Mouse (Mus musculus): ENCODE data around the gene Eif5a. TPM values are rescaled to one million over a fixed set of nuclear protein-coding genes. Genes with fewer than 3 reads are reported as not detected.
A peak's percentile ranks its signal among the peaks of the same experiment; 100 is the strongest.

Gene Eif5a
- 1,083 and 1,099 TPM in 2 replicates for polyA plus RNA-seq (2014; fragmentation: Nextera tagmentation; extraction: Ambion mirVana)

- no peaks in the 10 kb centered on the region for H3K27me3 ChIP-seq (ENCODE audit: control insufficient read depth, insufficient read depth, low read length)
- WGBS, result under 1% methylated on average over 78 of the region's 78 CpGs
- peaks cover 27% of the 10 kb centered on the region for H3K36me3 ChIP-seq (ENCODE audit: control insufficient read depth, insufficient read depth, low read length)
- H3K9me3 ChIP-seq (ENCODE audit: control insufficient read depth, low read length), result no peaks in the 10 kb centered on the region
- peak; percentile 97 for ATAC-seq (ENCODE audit: low FRiP score, low TSS enrichment)
- H3K9ac ChIP-seq (replicated peaks; ENCODE audit: low read length), result peak within 1 kb of the TSS; percentile 86
- H3K4me2 ChIP-seq (ENCODE audit: low read length), result peak within 1 kb of the TSS; percentile 99
- H3K4me3 ChIP-seq (replicated peaks; ENCODE audit: low read depth, low read length), result peak within 1 kb of the TSS; percentile 91
- DNase-seq, result peak; percentile 100
- H3K4me1 ChIP-seq (ENCODE audit: control insufficient read depth, insufficient read depth, low read length), result peaks cover 9% of the 10 kb centered on the region
- peak within 1 kb of the TSS; percentile 94 for H3K27ac ChIP-seq (replicated peaks; ENCODE audit: low read depth, low read length)
These were observed at the start of gene Eif5a for GRCm38 (mm10) chr11:69921114-69922011. Gene Eif5a (minus strand): TSS chr11:69921958.

GRCm38 (mm10) chr11:69970775-69971174, 49.0 kb upstream of the Eif5a start:
- no peak for DNase-seq
- Histone ChIP-seq H3K4me3 (replicated peaks; ENCODE audit: low read depth, low read length) (no peak overlapping the region), H3K36me3 (ENCODE audit: control insufficient read depth, insufficient read depth, low read length) (peaks cover 57% of the 10 kb centered on the region), H3K4me2 (ENCODE audit: low read length) (no peak overlapping the region), H3K9me3 (ENCODE audit: control insufficient read depth, low read length) (no peaks in the 10 kb centered on the region), H3K27ac (replicated peaks; ENCODE audit: low read depth, low read length) (no peak overlapping the region), H3K27me3 (ENCODE audit: control insufficient read depth, insufficient read depth, low read length) (peaks cover 26% of the 10 kb centered on the region), H3K4me1 (ENCODE audit: control insufficient read depth, insufficient read depth, low read length) (0 out of 2 replicates have a peak, but pooled peaks cover 5% of the 10 kb centered on the region), H3K9ac (replicated peaks; ENCODE audit: low read length) (no peak overlapping the region)
- WGBS, result 89% methylated on average over 3 of the region's 3 CpGs
- ATAC-seq (ENCODE audit: low FRiP score, low TSS enrichment), result no peak

GRCm38 (mm10) chr11:69970222-69970621, 48.5 kb upstream of the Eif5a start:
- H3K36me3 ChIP-seq (ENCODE audit: control insufficient read depth, insufficient read depth, low read length), result peaks cover 53% of the 10 kb centered on the region
- H3K9me3 ChIP-seq (ENCODE audit: control insufficient read depth, low read length), result no peaks in the 10 kb centered on the region
- DNase-seq (no peak), ATAC-seq (ENCODE audit: low FRiP score, low TSS enrichment) (no peak)
- H3K27ac ChIP-seq (replicated peaks; ENCODE audit: low read depth, low read length), result no peak overlapping the region
- no peak overlapping the region for H3K4me2 ChIP-seq (ENCODE audit: low read length)
- H3K4me1 ChIP-seq (ENCODE audit: control insufficient read depth, insufficient read depth, low read length), result 0 out of 2 replicates have a peak, but pooled peaks cover 5% of the 10 kb centered on the region
- peaks cover 31% of the 10 kb centered on the region for H3K27me3 ChIP-seq (ENCODE audit: control insufficient read depth, insufficient read depth, low read length)
- no peak overlapping the region for H3K4me3 ChIP-seq (replicated peaks; ENCODE audit: low read depth, low read length)
- 90% methylated on average over 6 of the region's 6 CpGs for WGBS
- no peak overlapping the region for H3K9ac ChIP-seq (replicated peaks; ENCODE audit: low read length)

- H3K27ac ChIP-seq (replicated peaks; ENCODE audit: low read depth, low read length), result no peak overlapping the region
- no peaks in the 10 kb centered on the region for H3K9me3 ChIP-seq (ENCODE audit: control insufficient read depth, low read length)
- H3K9ac ChIP-seq (replicated peaks; ENCODE audit: low read length), result no peak overlapping the region
- peaks cover 39% of the 10 kb centered on the region for H3K36me3 ChIP-seq (ENCODE audit: control insufficient read depth, insufficient read depth, low read length)
- H3K27me3 ChIP-seq (ENCODE audit: control insufficient read depth, insufficient read depth, low read length), result peaks cover 45% of the 10 kb centered on the region
- no peak overlapping the region for H3K4me3 ChIP-seq (replicated peaks; ENCODE audit: low read depth, low read length)
- 0 out of 2 replicates have a peak, but pooled peaks cover 5% of the 10 kb centered on the region for H3K4me1 ChIP-seq (ENCODE audit: control insufficient read depth, insufficient read depth, low read length)
- ATAC-seq (ENCODE audit: low FRiP score, low TSS enrichment) (no peak), DNase-seq (no peak)
- 92% methylated on average over 4 of the region's 4 CpGs for WGBS
- no peak overlapping the region for H3K4me2 ChIP-seq (ENCODE audit: low read length)
These were observed 47.0 kb upstream of the Eif5a start for GRCm38 (mm10) chr11:69968793-69969192.

GRCm38 (mm10) chr11:69966860-69967517, 45.2 kb upstream of the Eif5a start:
- peak overlapping the region; percentile 40 for H3K4me2 ChIP-seq (ENCODE audit: low read length)
- peaks cover 24% of the 10 kb centered on the region for H3K36me3 ChIP-seq (ENCODE audit: control insufficient read depth, insufficient read depth, low read length)
- H3K4me1 ChIP-seq (ENCODE audit: control insufficient read depth, insufficient read depth, low read length), result 0 out of 2 replicates have a peak, but pooled peaks cover 5% of the 10 kb centered on the region
- no peak overlapping the region for H3K9ac ChIP-seq (replicated peaks; ENCODE audit: low read length)
- H3K27ac ChIP-seq (replicated peaks; ENCODE audit: low read depth, low read length), result no peak overlapping the region
- peak; percentile 25 for DNase-seq
- WGBS, result 37% methylated on average over 17 of the region's 17 CpGs
- peak overlapping the region; percentile 18 for H3K4me3 ChIP-seq (replicated peaks; ENCODE audit: low read depth, low read length)
- H3K27me3 ChIP-seq (ENCODE audit: control insufficient read depth, insufficient read depth, low read length), result peaks cover 55% of the 10 kb centered on the region
- H3K9me3 ChIP-seq (ENCODE audit: control insufficient read depth, low read length), result no peaks in the 10 kb centered on the region
- ATAC-seq (ENCODE audit: low FRiP score, low TSS enrichment), result no peak

- H3K4me1 ChIP-seq (ENCODE audit: control insufficient read depth, insufficient read depth, low read length), result 0 out of 2 replicates have a peak, but pooled peaks cover 5% of the 10 kb centered on the region
- 1% methylated on average over 58 of the region's 59 CpGs for WGBS
- peak overlapping the region; percentile 18 for H3K4me3 ChIP-seq (replicated peaks; ENCODE audit: low read depth, low read length)
- peak overlapping the region; percentile 40 for H3K4me2 ChIP-seq (ENCODE audit: low read length)
- no peak for DNase-seq
- peaks cover 55% of the 10 kb centered on the region for H3K27me3 ChIP-seq (ENCODE audit: control insufficient read depth, insufficient read depth, low read length)
- ATAC-seq (ENCODE audit: low FRiP score, low TSS enrichment), result no peak
- peaks cover 21% of the 10 kb centered on the region for H3K36me3 ChIP-seq (ENCODE audit: control insufficient read depth, insufficient read depth, low read length)
- H3K9ac ChIP-seq (replicated peaks; ENCODE audit: low read length), result 0 out of 2 replicates have a peak overlapping the region, but pooled peaks have one; percentile 9
- no peak overlapping the region for H3K27ac ChIP-seq (replicated peaks; ENCODE audit: low read depth, low read length)
- H3K9me3 ChIP-seq (ENCODE audit: control insufficient read depth, low read length), result no peaks in the 10 kb centered on the region
These were observed 44.5 kb upstream of the Eif5a start for GRCm38 (mm10) chr11:69966006-69966859.

GRCm38 (mm10) chr11:69965271-69966005, 43.7 kb upstream of the Eif5a start:
- DNase-seq (peak; percentile 28), ATAC-seq (ENCODE audit: low FRiP score, low TSS enrichment) (no peak)
- 2% methylated on average over 49 of the region's 49 CpGs for WGBS
- H3K27me3 ChIP-seq (ENCODE audit: control insufficient read depth, insufficient read depth, low read length), result peaks cover 55% of the 10 kb centered on the region
- H3K9me3 ChIP-seq (ENCODE audit: control insufficient read depth, low read length), result no peaks in the 10 kb centered on the region
- H3K4me3 ChIP-seq (replicated peaks; ENCODE audit: low read depth, low read length), result 0 out of 2 replicates have a peak overlapping the region, but pooled peaks have one; percentile 7
- H3K4me2 ChIP-seq (ENCODE audit: low read length), result 0 out of 2 replicates have a peak overlapping the region, but pooled peaks have one; percentile 17
- no peak overlapping the region for H3K27ac ChIP-seq (replicated peaks; ENCODE audit: low read depth, low read length)
- peaks cover 20% of the 10 kb centered on the region for H3K36me3 ChIP-seq (ENCODE audit: control insufficient read depth, insufficient read depth, low read length)
- H3K9ac ChIP-seq (replicated peaks; ENCODE audit: low read length), result no peak overlapping the region
- H3K4me1 ChIP-seq (ENCODE audit: control insufficient read depth, insufficient read depth, low read length), result 0 out of 2 replicates have a peak, but pooled peaks cover 5% of the 10 kb centered on the region
